9 mouse cellular contexts compared by ENCODE assay signal in genomic region chr11:113981732-113982503, GRCm38 (mm10).
A peak's percentile ranks its signal among the peaks of the same experiment; 100 is the strongest.
DNase-seq lines count a peak whose midpoint lies in the region; ATAC-seq and TF ChIP-seq lines count a peak whose summit lies in the region.
"Had no signal": no experiment of that assay in that cellular context is flagged by ENCODE, and none has a peak within 500 bp of the region (broad histone marks: within the 10 kb centered on the region; RNA-seq: fewer than 3 reads in every experiment).

No protein-coding gene starts in this region.

- ATAC-seq in heart, embryonic 16.5 days (replicated peaks; ENCODE audit: extremely low read depth, insufficient read depth, low FRiP score): peak; percentile 53

- TF ChIP-seq POLR2A in heart, adult 2 months (IDR thresholded peaks at IDR 0.05; ENCODE audit: insufficient read depth, low read depth, low read length): no peak

- WGBS in heart, embryonic 16.5 days: 26% methylated on average over 7 of the region's 7 CpGs
- WGBS in heart, adult 2 months: 33% methylated on average over 7 of the region's 7 CpGs
- 56% methylated on average over 7 of the region's 7 CpGs for WGBS in forebrain, embryonic 10.5 days
- 43% methylated on average over 7 of the region's 7 CpGs for WGBS in midbrain, embryonic 10.5 days

- no peak for TF ChIP-seq EP300 in heart, adult 2 months (IDR thresholded peaks at IDR 0.05; ENCODE audit: insufficient read depth, low read depth, low read length)

- H3K36me3 ChIP-seq in heart, embryonic 16.5 days (ENCODE audit: control insufficient read depth, insufficient read depth): no peaks in the 10 kb centered on the region
- H3K36me3 ChIP-seq in heart, adult 2 months (ENCODE audit: control insufficient read depth, insufficient read depth, low read length): no peaks in the 10 kb centered on the region
- no peaks in the 10 kb centered on the region for H3K36me3 ChIP-seq in forebrain, embryonic 10.5 days (replicated peaks)
- H3K36me3 ChIP-seq in midbrain, embryonic 10.5 days: no peaks in the 10 kb centered on the region
- H3K36me3 ChIP-seq: limb, embryonic 15.5 days had no signal

- H3K27ac ChIP-seq in heart, embryonic 16.5 days (ENCODE audit: low read length): no peak overlapping the region
- H3K27ac ChIP-seq in heart, adult 2 months: no peak overlapping the region
- peak overlapping the region; percentile 70; the same call in 1 of the 2 replicates for H3K27ac ChIP-seq in forebrain, embryonic 10.5 days
- H3K27ac ChIP-seq in midbrain, embryonic 10.5 days (replicated peaks): peak overlapping the region; percentile 84
- H3K27ac ChIP-seq: limb, embryonic 15.5 days had no signal

- H3K9me3 ChIP-seq in heart, embryonic 16.5 days (replicated peaks; ENCODE audit: control insufficient read depth, low read length): no peaks in the 10 kb centered on the region
- no peaks in the 10 kb centered on the region for H3K9me3 ChIP-seq in forebrain, embryonic 10.5 days
- no peaks in the 10 kb centered on the region for H3K9me3 ChIP-seq in midbrain, embryonic 10.5 days (replicated peaks)
- H3K9me3 ChIP-seq: limb, embryonic 15.5 days had no signal

- DNase-seq in heart, adult 2 months: no peak
- peak; percentile 20 for DNase-seq in R1 (ENCODE audit: low read depth, low spot score)
- DNase-seq in forebrain, embryonic 10.5 days (ENCODE audit: extremely low spot score, low spot score): no peak
- peak; percentile 46 for DNase-seq in midbrain, embryonic 10.5 days (ENCODE audit: low spot score)
- no peak for DNase-seq in gastrocnemius, postnatal 25 days
- DNase-seq in urinary bladder, adult 2 months (ENCODE audit: low spot score): no peak
- DNase-seq in thymus, postnatal 0 days (ENCODE audit: low spot score): no peak

- intact Hi-C loops in heart, adult 2 months (cut with DNase I): no loop called here

- peaks cover 21% of the 10 kb centered on the region for H3K4me1 ChIP-seq in heart, embryonic 16.5 days (ENCODE audit: control insufficient read depth, insufficient read depth, low read length)
- no peaks in the 10 kb centered on the region for H3K4me1 ChIP-seq in heart, adult 2 months (ENCODE audit: control insufficient read depth, insufficient read depth, low read length)
- H3K4me1 ChIP-seq in forebrain, embryonic 10.5 days: peaks cover 37% of the 10 kb centered on the region
- peaks cover 59% of the 10 kb centered on the region for H3K4me1 ChIP-seq in midbrain, embryonic 10.5 days

- no peaks in the 10 kb centered on the region for H3K79me2 ChIP-seq in heart, adult 2 months (replicated peaks; ENCODE audit: control insufficient read depth, insufficient read depth, low read length)

- H3K27me3 ChIP-seq in heart, embryonic 16.5 days (ENCODE audit: control insufficient read depth, insufficient read depth, low read length): no peaks in the 10 kb centered on the region
- H3K27me3 ChIP-seq in heart, adult 2 months (ENCODE audit: control insufficient read depth, insufficient read depth, low read length): no peaks in the 10 kb centered on the region
- peaks cover 2% of the 10 kb centered on the region; the same call in 1 of the 2 replicates for H3K27me3 ChIP-seq in forebrain, embryonic 10.5 days (ENCODE audit: poor library complexity, severe bottlenecking)
- no peaks in the 10 kb centered on the region for H3K27me3 ChIP-seq in midbrain, embryonic 10.5 days (ENCODE audit: low read depth, poor library complexity, severe bottlenecking)

- no peak overlapping the region for H3K9ac ChIP-seq in heart, embryonic 16.5 days (ENCODE audit: low read length)
- H3K9ac ChIP-seq in heart, adult 2 months (ENCODE audit: low read depth, low read length): no peak overlapping the region
- H3K9ac ChIP-seq: limb, embryonic 15.5 days had no signal

- H3K4me2 ChIP-seq in heart, embryonic 16.5 days (ENCODE audit: low read depth, low read length): no peak overlapping the region
- H3K4me2 ChIP-seq: limb, embryonic 15.5 days had no signal

- no peak for TF ChIP-seq CTCF in heart, adult 2 months (IDR thresholded peaks at IDR 0.05)

- no peak overlapping the region for H3K4me3 ChIP-seq in heart, embryonic 16.5 days (ENCODE audit: low read length)
- H3K4me3 ChIP-seq in heart, adult 2 months: no peak overlapping the region
- H3K4me3 ChIP-seq in forebrain, embryonic 10.5 days: no peak overlapping the region
- peak overlapping the region; percentile 14; the same call in 1 of the 2 replicates for H3K4me3 ChIP-seq in midbrain, embryonic 10.5 days
- H3K4me3 ChIP-seq: limb, embryonic 15.5 days had no signal

Comparison
In these comparisons a context has a peak if more than half of its experiments do, and no peak if none do; other contexts are left out.
1. H3K27ac ChIP-seq: peak in forebrain, embryonic 10.5 days (single experiment) and midbrain, embryonic 10.5 days (single experiment); none in heart, embryonic 16.5 days (single experiment) and heart, adult 2 months (single experiment).
2. DNase-seq: peak in R1 (single experiment) and midbrain, embryonic 10.5 days (single experiment); none in heart, adult 2 months (0 of 2), forebrain, embryonic 10.5 days (single experiment), gastrocnemius, postnatal 25 days (single experiment), urinary bladder, adult 2 months (single experiment) and thymus, postnatal 0 days (single experiment).